Mouse (Mus musculus) limb, embryonic 10.5 days (tissue): ENCODE results near the gene Ktn1. TPM values are rescaled to one million over a fixed set of nuclear protein-coding genes. Genes with fewer than 3 reads are reported as not detected.

Experiments
- DNase-seq: peaks from one replicate; pipeline ENCODE4 v3.0.0-alpha.2; 2017; ENCODE audit warnings: low spot score
- H3K27ac ChIP-seq: fragments of 300-500 bp; sonication (generic); 2 replicates; pipeline ENCODE4 v1.5.1; 2016; ENCODE audit warnings: mild to moderate bottlenecking
- H3K27me3 ChIP-seq: fragments of 300-500 bp; sonication (generic); 2 replicates; pipeline ENCODE4 v1.6.1; 2016; ENCODE audit warnings: low read depth, mild to moderate bottlenecking; ENCODE audit not compliant: poor library complexity, severe bottlenecking
- H3K36me3 ChIP-seq: fragments of 300-500 bp; sonication (generic); 2 replicates; pipeline ENCODE4 v1.6.1; 2016; ENCODE audit warnings: mild to moderate bottlenecking, moderate library complexity
- H3K4me1 ChIP-seq: fragments of 300-500 bp; sonication (generic); 2 replicates; pipeline ENCODE4 v1.6.1; 2016
- H3K4me3 ChIP-seq: fragments of 300-500 bp; sonication (generic); 2 replicates; pipeline ENCODE4 v1.5.1; 2016; ENCODE audit warnings: mild to moderate bottlenecking, moderate library complexity
- H3K9me3 ChIP-seq: fragments of 300-500 bp; sonication (generic); replicated peaks from 2 replicates; pipeline ENCODE4 v1.6.1; 2016; ENCODE audit warnings: mild to moderate bottlenecking
- WGBS: fragments of 180-500 bp; shearing (Covaris S2); methylation state at CpG from one replicate; pipeline ENCODE4 v1.1.7; 2016; 5-methylcytosine and 5-hydroxymethylcytosine counted together
- polyA plus RNA-seq: library from polyadenylated mRNA; unstranded; fragments of >200 nt; fragmentation: Nextera tagmentation; extraction: Ambion mirVana; gene quantifications from 2 replicates; pipeline ENCODE4 v1.2.1, GENCODE M21; 2016

The Ktn1 gene
- 44.9 and 55.9 TPM in 2 replicates for polyA plus RNA-seq

- Histone ChIP-seq H3K36me3 (peaks cover 3% of the 10 kb centered on the region), H3K9me3 (no peaks in the 10 kb centered on the region), H3K4me3 (peak within 1 kb of the TSS; percentile 97), H3K27ac (peak within 1 kb of the TSS; percentile 98), H3K27me3 (no peaks in the 10 kb centered on the region), H3K4me1 (peaks cover 20% of the 10 kb centered on the region)
- WGBS, result 53% methylated on average over 5 of the region's 5 CpGs
- DNase-seq, result no peak
These were observed at the start of gene Ktn1 for GRCm38 (mm10) chr14:47648218-47648617. Gene Ktn1 (plus strand): TSS chr14:47648448.

- Histone ChIP-seq H3K4me1 (no peaks in the 10 kb centered on the region), H3K27me3 (no peaks in the 10 kb centered on the region), H3K4me3 (no peak overlapping the region), H3K27ac (no peak overlapping the region), H3K9me3 (no peaks in the 10 kb centered on the region), H3K36me3 (no peaks in the 10 kb centered on the region)
- WGBS, result 84% methylated on average over 7 of the region's 7 CpGs
- no peak for DNase-seq
These were observed 35.0 kb upstream of the Ktn1 start for GRCm38 (mm10) chr14:47613254-47613653.

GRCm38 (mm10) chr14:47618891-47619290 is 29.4 kb upstream of the Ktn1 start:
- Histone ChIP-seq H3K36me3 (no peaks in the 10 kb centered on the region), H3K4me1 (no peaks in the 10 kb centered on the region), H3K27ac (no peak overlapping the region), H3K27me3 (no peaks in the 10 kb centered on the region), H3K9me3 (no peaks in the 10 kb centered on the region), H3K4me3 (no peak overlapping the region)
- DNase-seq, result no peak
- 92% methylated on average over 5 of the region's 5 CpGs for WGBS

GRCm38 (mm10) chr14:47621901-47622300 is 26.3 kb upstream of the Ktn1 start:
- H3K4me1 ChIP-seq, result peaks cover 10% of the 10 kb centered on the region
- 84% methylated on average over 5 of the region's 5 CpGs for WGBS
- no peak overlapping the region for H3K4me3 ChIP-seq
- no peak overlapping the region for H3K27ac ChIP-seq
- no peaks in the 10 kb centered on the region for H3K36me3 ChIP-seq
- DNase-seq, result no peak
- H3K9me3 ChIP-seq, result no peaks in the 10 kb centered on the region
- no peaks in the 10 kb centered on the region for H3K27me3 ChIP-seq

GRCm38 (mm10) chr14:47624837-47625236 is 23.4 kb upstream of the Ktn1 start:
- H3K9me3 ChIP-seq, result no peaks in the 10 kb centered on the region
- DNase-seq, result no peak
- 60% methylated on average over 3 of the region's 3 CpGs for WGBS
- H3K27ac ChIP-seq, result peak overlapping the region; percentile 61; the same call in 1 of the 2 replicates
- H3K36me3 ChIP-seq, result no peaks in the 10 kb centered on the region
- H3K27me3 ChIP-seq, result no peaks in the 10 kb centered on the region
- 0 out of 2 replicates have a peak overlapping the region, but pooled peaks have one; percentile 4 for H3K4me3 ChIP-seq
- peaks cover 10% of the 10 kb centered on the region for H3K4me1 ChIP-seq

- WGBS, result 86% methylated on average over 4 of the region's 4 CpGs
- H3K36me3 ChIP-seq, result no peaks in the 10 kb centered on the region
- no peaks in the 10 kb centered on the region for H3K9me3 ChIP-seq
These were observed 22.1 kb upstream of the Ktn1 start for GRCm38 (mm10) chr14:47626143-47626542.

GRCm38 (mm10) chr14:47626812-47627211 is 21.4 kb upstream of the Ktn1 start:
- no peaks in the 10 kb centered on the region for H3K9me3 ChIP-seq
- H3K36me3 ChIP-seq, result no peaks in the 10 kb centered on the region
- peaks cover 10% of the 10 kb centered on the region for H3K4me1 ChIP-seq
- no peak for DNase-seq
- no peaks in the 10 kb centered on the region for H3K27me3 ChIP-seq
- no peak overlapping the region for H3K4me3 ChIP-seq
- WGBS, result 82% methylated on average over 2 of the region's 2 CpGs
- H3K27ac ChIP-seq, result no peak overlapping the region

More at GRCm38 (mm10) chr14:47626143-47626542, 22.1 kb upstream of the Ktn1 start:
- H3K4me3 ChIP-seq, result no peak overlapping the region
- no peak for DNase-seq
- peaks cover 10% of the 10 kb centered on the region for H3K4me1 ChIP-seq
- no peaks in the 10 kb centered on the region for H3K27me3 ChIP-seq
- H3K27ac ChIP-seq, result no peak overlapping the region

GRCm38 (mm10) chr14:47627360-47627759 is 20.9 kb upstream of the Ktn1 start:
- no peaks in the 10 kb centered on the region for H3K9me3 ChIP-seq
- 90% methylated on average over 5 of the region's 5 CpGs for WGBS
- peaks cover 10% of the 10 kb centered on the region for H3K4me1 ChIP-seq
- no peaks in the 10 kb centered on the region for H3K27me3 ChIP-seq
- H3K4me3 ChIP-seq, result no peak overlapping the region
- DNase-seq, result no peak
- H3K27ac ChIP-seq, result no peak overlapping the region
- H3K36me3 ChIP-seq, result no peaks in the 10 kb centered on the region

- Histone ChIP-seq H3K27me3 (no peaks in the 10 kb centered on the region), H3K4me3 (no peak overlapping the region), H3K36me3 (no peaks in the 10 kb centered on the region), H3K27ac (no peak overlapping the region), H3K4me1 (peaks cover 18% of the 10 kb centered on the region), H3K9me3 (no peaks in the 10 kb centered on the region)
- no peak for DNase-seq
- WGBS, result 94% methylated on average over 1 of the region's 1 CpGs
These were observed 15.8 kb upstream of the Ktn1 start for GRCm38 (mm10) chr14:47632419-47632818.

- H3K27ac ChIP-seq, result no peak overlapping the region
- no peak for DNase-seq
- no peaks in the 10 kb centered on the region for H3K36me3 ChIP-seq
- no peak overlapping the region for H3K4me3 ChIP-seq
- H3K9me3 ChIP-seq, result no peaks in the 10 kb centered on the region
- H3K27me3 ChIP-seq, result no peaks in the 10 kb centered on the region
- peaks cover 18% of the 10 kb centered on the region for H3K4me1 ChIP-seq
- 44% methylated on average over 9 of the region's 9 CpGs for WGBS
These were observed 13.8 kb upstream of the Ktn1 start for GRCm38 (mm10) chr14:47634410-47634809.

- DNase-seq, result no peak
- Histone ChIP-seq H3K27me3 (no peaks in the 10 kb centered on the region), H3K4me1 (peaks cover 18% of the 10 kb centered on the region), H3K9me3 (no peaks in the 10 kb centered on the region), H3K27ac (peak overlapping the region; percentile 8; the same call in 1 of the 2 replicates), H3K36me3 (no peaks in the 10 kb centered on the region), H3K4me3 (no peak overlapping the region)
- 66% methylated on average over 7 of the region's 7 CpGs for WGBS
These were observed 13.4 kb upstream of the Ktn1 start for GRCm38 (mm10) chr14:47634846-47635245.

- no peaks in the 10 kb centered on the region for H3K27me3 ChIP-seq
- H3K4me3 ChIP-seq, result no peak overlapping the region
- no peak overlapping the region for H3K27ac ChIP-seq
- 84% methylated on average over 4 of the region's 4 CpGs for WGBS
- H3K36me3 ChIP-seq, result no peaks in the 10 kb centered on the region
- DNase-seq, result no peak
- H3K9me3 ChIP-seq, result no peaks in the 10 kb centered on the region
- H3K4me1 ChIP-seq, result peaks cover 18% of the 10 kb centered on the region
These were observed 9.8 kb upstream of the Ktn1 start for GRCm38 (mm10) chr14:47638316-47638895.

- no peak for DNase-seq
- no peaks in the 10 kb centered on the region for H3K9me3 ChIP-seq
- H3K4me1 ChIP-seq, result peaks cover 13% of the 10 kb centered on the region
- H3K27me3 ChIP-seq, result no peaks in the 10 kb centered on the region
- H3K4me3 ChIP-seq, result no peak overlapping the region
- no peaks in the 10 kb centered on the region for H3K36me3 ChIP-seq
- no peak overlapping the region for H3K27ac ChIP-seq
- WGBS, result 69% methylated on average over 7 of the region's 7 CpGs
These were observed 2.6 kb upstream of the Ktn1 start for GRCm38 (mm10) chr14:47645620-47646019.

GRCm38 (mm10) chr14:47646246-47646645 is 2.0 kb upstream of the Ktn1 start:
- peaks cover 18% of the 10 kb centered on the region for H3K4me1 ChIP-seq
- 49% methylated on average over 5 of the region's 5 CpGs for WGBS
- no peaks in the 10 kb centered on the region for H3K27me3 ChIP-seq
- no peak for DNase-seq
- no peaks in the 10 kb centered on the region for H3K36me3 ChIP-seq
- no peaks in the 10 kb centered on the region for H3K9me3 ChIP-seq
- no peak overlapping the region for H3K27ac ChIP-seq
- no peak overlapping the region for H3K4me3 ChIP-seq
